In the genomic region with DNA sequence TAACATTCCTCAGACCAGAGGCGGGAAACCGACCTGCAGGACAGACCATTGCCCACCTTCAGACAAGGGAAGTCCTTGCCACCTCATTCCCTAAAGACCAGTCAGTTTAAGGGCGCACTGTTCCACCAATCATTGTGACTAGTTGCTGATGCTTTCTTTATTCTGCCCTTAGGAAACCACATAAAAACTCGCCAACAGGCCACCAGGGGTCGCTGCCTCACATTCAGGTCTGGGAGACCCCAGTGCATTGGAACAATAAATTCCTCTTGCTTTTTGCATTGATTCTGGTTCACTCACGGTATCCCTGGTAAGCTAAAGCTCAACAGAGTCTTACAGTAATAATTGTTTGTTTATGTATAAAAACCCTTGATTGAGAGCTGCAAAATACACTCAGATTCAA, we compare ENCODE assay signal across 10 mouse cellular contexts. TPM values are rescaled to one million over a fixed set of nuclear protein-coding genes. Genes with fewer than 3 reads are reported as not detected.
DNase-seq lines count a peak whose midpoint lies in the region; ATAC-seq and TF ChIP-seq lines count a peak whose summit lies in the region.
"Had no signal": no experiment of that assay in that cellular context is flagged by ENCODE, and none has a peak within 500 bp of the region (broad histone marks: within the 10 kb centered on the region; RNA-seq: fewer than 3 reads in every experiment).

No protein-coding gene starts in this region.

- WGBS in hindbrain, embryonic 10.5 days, result 22% methylated on average over 6 of the region's 6 CpGs
- 12% methylated on average over 6 of the region's 6 CpGs for WGBS in hindbrain, embryonic 12.5 days
- WGBS in hindbrain, postnatal 0 days, result 16% methylated on average over 6 of the region's 6 CpGs
- WGBS in stomach, postnatal 0 days, result 20% methylated on average over 6 of the region's 6 CpGs

- peak; percentile 54 for DNase-seq in hindbrain, embryonic 10.5 days (ENCODE audit: low spot score)
- DNase-seq in right cerebral cortex, postnatal 14 days, result peak; percentile 59
- DNase-seq in right cerebral cortex, postnatal 36 days (ENCODE audit: low spot score in 2 of 2), result no peak
- peak; percentile 70 for DNase-seq in ZHBTc4 (ENCODE audit: low read depth, low spot score)
- peak; percentile 64 for DNase-seq in hindbrain, postnatal 0 days (ENCODE audit: low spot score)
- peak; percentile 51 for DNase-seq in stomach, postnatal 0 days (ENCODE audit: low spot score)
- DNase-seq in cerebellum, adult 9-11 months, result no peak
- DNase-seq: liver, embryonic 13.5 days had no signal

- no peak overlapping the region for H3K4me3 ChIP-seq in hindbrain, embryonic 10.5 days
- H3K4me3 ChIP-seq in hindbrain, embryonic 12.5 days, result no peak overlapping the region
- no peak overlapping the region for H3K4me3 ChIP-seq in hindbrain, postnatal 0 days (ENCODE audit: low read length)
- H3K4me3 ChIP-seq in stomach, postnatal 0 days (ENCODE audit: low read depth, low read length), result no peak overlapping the region
- H3K4me3 ChIP-seq: erythroblast, embryonic 14.5 days; liver, embryonic 13.5 days had no signal

- H3K4me1 ChIP-seq in hindbrain, embryonic 10.5 days (replicated peaks), result no peaks in the 10 kb centered on the region
- H3K4me1 ChIP-seq in hindbrain, embryonic 12.5 days, result no peaks in the 10 kb centered on the region
- H3K4me1 ChIP-seq in hindbrain, postnatal 0 days (ENCODE audit: insufficient read depth, low read length), result no peaks in the 10 kb centered on the region
- no peaks in the 10 kb centered on the region for H3K4me1 ChIP-seq in stomach, postnatal 0 days (replicated peaks; ENCODE audit: control insufficient read depth, insufficient read depth)
- H3K4me1 ChIP-seq: liver, embryonic 13.5 days had no signal

- H3K27ac ChIP-seq in hindbrain, embryonic 10.5 days, result no peak overlapping the region
- H3K27ac ChIP-seq in hindbrain, embryonic 12.5 days, result no peak overlapping the region
- H3K27ac ChIP-seq in hindbrain, postnatal 0 days, result no peak overlapping the region
- no peak overlapping the region for H3K27ac ChIP-seq in stomach, postnatal 0 days (replicated peaks)
- H3K27ac ChIP-seq: liver, embryonic 13.5 days had no signal

- H3K27me3 ChIP-seq in hindbrain, embryonic 10.5 days (ENCODE audit: insufficient read depth, poor library complexity, severe bottlenecking), result no peaks in the 10 kb centered on the region
- H3K27me3 ChIP-seq in hindbrain, embryonic 12.5 days, result no peaks in the 10 kb centered on the region
- no peaks in the 10 kb centered on the region for H3K27me3 ChIP-seq in hindbrain, postnatal 0 days (ENCODE audit: insufficient read depth, low read length)
- no peaks in the 10 kb centered on the region for H3K27me3 ChIP-seq in stomach, postnatal 0 days (ENCODE audit: control insufficient read depth, insufficient read depth, low read length)
- H3K27me3 ChIP-seq: liver, embryonic 13.5 days had no signal

- H3K36me3 ChIP-seq in hindbrain, embryonic 10.5 days, result no peaks in the 10 kb centered on the region
- H3K36me3 ChIP-seq in hindbrain, embryonic 12.5 days, result no peaks in the 10 kb centered on the region
- H3K36me3 ChIP-seq in hindbrain, postnatal 0 days (ENCODE audit: insufficient read depth, low read length), result no peaks in the 10 kb centered on the region
- H3K36me3 ChIP-seq in stomach, postnatal 0 days (ENCODE audit: control insufficient read depth, insufficient read depth, low read length), result no peaks in the 10 kb centered on the region
- H3K36me3 ChIP-seq: liver, embryonic 13.5 days had no signal

- no peak overlapping the region for H3K4me2 ChIP-seq in hindbrain, embryonic 12.5 days (replicated peaks)
- no peak overlapping the region for H3K4me2 ChIP-seq in hindbrain, postnatal 0 days (ENCODE audit: low read depth, low read length)
- no peak overlapping the region for H3K4me2 ChIP-seq in stomach, postnatal 0 days (replicated peaks; ENCODE audit: low read depth)
- H3K4me2 ChIP-seq: liver, embryonic 13.5 days had no signal

- TF ChIP-seq EP300 in stomach, postnatal 0 days (optimal IDR thresholded peaks at IDR 0.05), result no peak

- no peak overlapping the region for H3K9ac ChIP-seq in hindbrain, embryonic 12.5 days
- no peak overlapping the region for H3K9ac ChIP-seq in hindbrain, postnatal 0 days (replicated peaks; ENCODE audit: low read length)
- no peak overlapping the region for H3K9ac ChIP-seq in stomach, postnatal 0 days (ENCODE audit: low read length)
- H3K9ac ChIP-seq: liver, embryonic 13.5 days had no signal

- H3K9me3 ChIP-seq in hindbrain, embryonic 10.5 days, result no peaks in the 10 kb centered on the region
- H3K9me3 ChIP-seq in hindbrain, embryonic 12.5 days (replicated peaks), result no peaks in the 10 kb centered on the region
- H3K9me3 ChIP-seq in hindbrain, postnatal 0 days (ENCODE audit: low read length), result no peaks in the 10 kb centered on the region
- no peaks in the 10 kb centered on the region for H3K9me3 ChIP-seq in stomach, postnatal 0 days (ENCODE audit: control insufficient read depth, low read length)
- H3K9me3 ChIP-seq: liver, embryonic 13.5 days had no signal

- ATAC-seq in hindbrain, embryonic 12.5 days (ENCODE audit: low FRiP score), result no peak
- ATAC-seq in hindbrain, postnatal 0 days, result no peak
- no peak for ATAC-seq in stomach, postnatal 0 days (ENCODE audit: low FRiP score, low TSS enrichment)

- TF ChIP-seq CTCF in hindbrain, postnatal 0 days (IDR thresholded peaks at IDR 0.05; ENCODE audit: low read depth), result peak; percentile 71
- TF ChIP-seq CTCF in stomach, postnatal 0 days (IDR thresholded peaks at IDR 0.05; ENCODE audit: low read depth), result peak; percentile 77

RNA-seq across cellular contexts. Expression of a gene that starts 12.1 kb away (rescaled TPM):
- 1.00 and 1.2 TPM in 2 replicates for polyA plus RNA-seq in hindbrain, embryonic 10.5 days (2016; fragmentation: Nextera tagmentation; extraction: Ambion mirVana)
- polyA plus RNA-seq in hindbrain, embryonic 12.5 days (2016; fragmentation: Nextera tagmentation; extraction: Ambion mirVana), result 0.96 and 1.3 TPM in 2 replicates
- total RNA-seq in hindbrain, postnatal 0 days (2014; rRNA removed), result 2.2 and 2.7 TPM in 2 replicates
- 3.7 and 4.3 TPM in 2 replicates for polyA plus RNA-seq in hindbrain, postnatal 0 days (2015; fragmentation: Nextera tagmentation; extraction: Ambion mirVana)
- 3.5 and 3.8 TPM in 2 replicates for polyA plus RNA-seq in stomach, postnatal 0 days (2015; fragmentation: Nextera tagmentation; extraction: Ambion mirVana)

RNA-seq across cellular contexts. Expression of a gene that starts 13.0 kb away (rescaled TPM):
- not detected in 2 replicates for polyA plus RNA-seq in hindbrain, embryonic 10.5 days (2016; fragmentation: Nextera tagmentation; extraction: Ambion mirVana)
- polyA plus RNA-seq in hindbrain, embryonic 12.5 days (2016; fragmentation: Nextera tagmentation; extraction: Ambion mirVana), result not detected in 2 replicates
- total RNA-seq in hindbrain, postnatal 0 days (2014; rRNA removed), result not detected in 2 replicates
- polyA plus RNA-seq in hindbrain, postnatal 0 days (2015; fragmentation: Nextera tagmentation; extraction: Ambion mirVana), result not detected in 2 replicates
- polyA plus RNA-seq in stomach, postnatal 0 days (2015; fragmentation: Nextera tagmentation; extraction: Ambion mirVana), result 0.16 and 0.22 TPM in 2 replicates
- polyA plus RNA-seq: erythroblast, embryonic 14.5 days; liver, embryonic 13.5 days had no signal

RNA-seq across cellular contexts. Expression of a gene that starts 17.9 kb away (rescaled TPM):
- not detected in 2 replicates for polyA plus RNA-seq in hindbrain, embryonic 10.5 days (2016; fragmentation: Nextera tagmentation; extraction: Ambion mirVana)
- polyA plus RNA-seq in hindbrain, embryonic 12.5 days (2016; fragmentation: Nextera tagmentation; extraction: Ambion mirVana), result not detected in 2 replicates
- not detected in 2 replicates for total RNA-seq in hindbrain, postnatal 0 days (2014; rRNA removed)
- not detected in 2 replicates for polyA plus RNA-seq in hindbrain, postnatal 0 days (2015; fragmentation: Nextera tagmentation; extraction: Ambion mirVana)
- polyA plus RNA-seq in stomach, postnatal 0 days (2015; fragmentation: Nextera tagmentation; extraction: Ambion mirVana), result not detected in 2 replicates
- polyA plus RNA-seq: erythroblast, embryonic 14.5 days; liver, embryonic 13.5 days had no signal

RNA-seq across cellular contexts. Expression of a gene that starts 18.1 kb away (rescaled TPM):
- polyA plus RNA-seq in hindbrain, embryonic 10.5 days (2016; fragmentation: Nextera tagmentation; extraction: Ambion mirVana), result 17.4 and 18.3 TPM in 2 replicates
- 21.7 and 23.4 TPM in 2 replicates for polyA plus RNA-seq in hindbrain, embryonic 12.5 days (2016; fragmentation: Nextera tagmentation; extraction: Ambion mirVana)
- 48.0 and 59.8 TPM in 2 replicates for total RNA-seq in hindbrain, postnatal 0 days (2014; rRNA removed)
- 52.0 and 56.9 TPM in 2 replicates for polyA plus RNA-seq in hindbrain, postnatal 0 days (2015; fragmentation: Nextera tagmentation; extraction: Ambion mirVana)
- polyA plus RNA-seq in stomach, postnatal 0 days (2015; fragmentation: Nextera tagmentation; extraction: Ambion mirVana), result 32.4 and 33.3 TPM in 2 replicates

RNA-seq across cellular contexts. Expression of a gene that starts 22.4 kb away (rescaled TPM):
- 0.17 and 0.18 TPM in 2 replicates for polyA plus RNA-seq in hindbrain, embryonic 10.5 days (2016; fragmentation: Nextera tagmentation; extraction: Ambion mirVana)
- polyA plus RNA-seq in hindbrain, embryonic 12.5 days (2016; fragmentation: Nextera tagmentation; extraction: Ambion mirVana), result 0.25 and 0.32 TPM in 2 replicates
- not detected in 2 replicates for total RNA-seq in hindbrain, postnatal 0 days (2014; rRNA removed)
- polyA plus RNA-seq in hindbrain, postnatal 0 days (2015; fragmentation: Nextera tagmentation; extraction: Ambion mirVana), result 0.35 and 0.48 TPM in 2 replicates
- polyA plus RNA-seq in stomach, postnatal 0 days (2015; fragmentation: Nextera tagmentation; extraction: Ambion mirVana), result 0.21 and 0.34 TPM in 2 replicates
- polyA plus RNA-seq: erythroblast, embryonic 14.5 days had no signal

Comparison
In these comparisons a context has a peak if more than half of its experiments do, and no peak if none do; other contexts are left out.
1. DNase-seq: peak in hindbrain, embryonic 10.5 days (single experiment), right cerebral cortex, postnatal 14 days (single experiment), ZHBTc4 (single experiment), hindbrain, postnatal 0 days (single experiment) and stomach, postnatal 0 days (single experiment); none in right cerebral cortex, postnatal 36 days (0 of 2) and cerebellum, adult 9-11 months (single experiment).